Mouse (Mus musculus): ENCODE results near the gene Sort1. TPM values are rescaled to one million over a fixed set of nuclear protein-coding genes. Genes with fewer than 3 reads are reported as not detected.

Sort1 gene
- polyA plus RNA-seq, 1 experiment from 2014 or later, result 20.2 TPM

DNA sequence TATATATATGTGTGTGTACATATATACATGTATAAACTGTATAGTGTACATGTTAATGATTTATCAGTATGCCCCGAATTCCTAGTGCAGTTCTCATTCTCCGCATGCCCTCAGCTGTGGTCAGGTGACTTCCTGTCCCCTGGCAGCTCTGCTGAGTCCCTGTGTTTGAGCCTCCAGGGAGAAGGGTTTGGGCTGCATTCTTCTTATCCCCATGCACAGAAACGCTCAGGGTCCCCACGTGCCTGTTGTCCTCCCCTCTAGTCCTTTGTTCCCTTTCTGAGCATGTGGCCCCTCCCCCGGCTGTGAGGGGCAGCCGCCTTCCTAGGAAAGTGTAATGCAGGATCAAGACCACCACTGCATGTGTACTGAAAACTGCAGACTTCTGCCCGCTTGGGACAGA lies 77.0 kb downstream of the Sort1 start:
- Histone ChIP-seq H3K27me3 (ENCODE audit: control insufficient read depth, insufficient read depth, low read length) (no peaks in the 10 kb centered on the region), H3K36me3 (ENCODE audit: control insufficient read depth, insufficient read depth, low read length) (peaks cover 2% of the 10 kb centered on the region; the same call in 1 of the 2 replicates), H3K4me3 (ENCODE audit: low read depth, low read length) (no peak overlapping the region), H3K9ac (ENCODE audit: low read depth, low read length) (no peak overlapping the region), H3K27ac (ENCODE audit: low read depth, low read length) (no peak overlapping the region), H3K4me1 (ENCODE audit: control insufficient read depth, insufficient read depth, low read length) (peaks cover 30% of the 10 kb centered on the region), H3K4me2 (no peak overlapping the region), H3K9me3 (replicated peaks; ENCODE audit: control insufficient read depth, low read length) (no peaks in the 10 kb centered on the region)
- no peak for ATAC-seq (replicated peaks; ENCODE audit: insufficient number of reproducible peaks, low FRiP score, low TSS enrichment)
- 18% methylated on average over 7 of the region's 7 CpGs for WGBS (ENCODE audit: insufficient replicate concordance)

DNA sequence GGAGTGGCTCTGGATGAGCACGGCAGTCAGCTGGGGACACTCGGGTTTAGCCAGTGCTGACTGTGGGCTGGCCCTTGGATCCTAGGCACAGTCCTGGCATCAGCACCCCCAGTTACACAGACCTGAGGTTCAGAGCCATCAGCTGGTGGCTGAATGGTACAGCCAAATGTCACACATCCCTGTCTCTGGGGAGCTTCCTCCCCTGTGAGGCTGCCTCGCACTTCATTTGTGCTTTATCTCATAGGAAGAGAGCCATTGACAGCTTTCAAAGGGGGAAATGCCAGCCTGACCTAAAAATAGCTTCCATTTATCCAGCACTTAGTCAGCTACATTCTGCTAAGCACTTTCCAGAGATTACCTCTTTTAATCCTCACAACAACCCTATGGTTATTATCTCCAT lies 79.7 kb downstream of the Sort1 start:
- no peak overlapping the region for H3K4me3 ChIP-seq (ENCODE audit: low read depth, low read length)
- no peaks in the 10 kb centered on the region for H3K9me3 ChIP-seq (replicated peaks; ENCODE audit: control insufficient read depth, low read length)
- H3K27ac ChIP-seq (ENCODE audit: low read depth, low read length), result peak overlapping the region; percentile 78
- no peaks in the 10 kb centered on the region for H3K27me3 ChIP-seq (ENCODE audit: control insufficient read depth, insufficient read depth, low read length)
- peaks cover 34% of the 10 kb centered on the region for H3K4me1 ChIP-seq (ENCODE audit: control insufficient read depth, insufficient read depth, low read length)
- ATAC-seq (replicated peaks; ENCODE audit: insufficient number of reproducible peaks, low FRiP score, low TSS enrichment), result no peak; the same call in 1 of the 2 replicates
- 28% methylated on average over 3 of the region's 3 CpGs for WGBS (ENCODE audit: insufficient replicate concordance)
- peak overlapping the region; percentile 44; the same call in 1 of the 2 replicates for H3K4me2 ChIP-seq
- H3K9ac ChIP-seq (ENCODE audit: low read depth, low read length), result no peak overlapping the region
- no peaks in the 10 kb centered on the region for H3K36me3 ChIP-seq (ENCODE audit: control insufficient read depth, insufficient read depth, low read length)

DNA sequence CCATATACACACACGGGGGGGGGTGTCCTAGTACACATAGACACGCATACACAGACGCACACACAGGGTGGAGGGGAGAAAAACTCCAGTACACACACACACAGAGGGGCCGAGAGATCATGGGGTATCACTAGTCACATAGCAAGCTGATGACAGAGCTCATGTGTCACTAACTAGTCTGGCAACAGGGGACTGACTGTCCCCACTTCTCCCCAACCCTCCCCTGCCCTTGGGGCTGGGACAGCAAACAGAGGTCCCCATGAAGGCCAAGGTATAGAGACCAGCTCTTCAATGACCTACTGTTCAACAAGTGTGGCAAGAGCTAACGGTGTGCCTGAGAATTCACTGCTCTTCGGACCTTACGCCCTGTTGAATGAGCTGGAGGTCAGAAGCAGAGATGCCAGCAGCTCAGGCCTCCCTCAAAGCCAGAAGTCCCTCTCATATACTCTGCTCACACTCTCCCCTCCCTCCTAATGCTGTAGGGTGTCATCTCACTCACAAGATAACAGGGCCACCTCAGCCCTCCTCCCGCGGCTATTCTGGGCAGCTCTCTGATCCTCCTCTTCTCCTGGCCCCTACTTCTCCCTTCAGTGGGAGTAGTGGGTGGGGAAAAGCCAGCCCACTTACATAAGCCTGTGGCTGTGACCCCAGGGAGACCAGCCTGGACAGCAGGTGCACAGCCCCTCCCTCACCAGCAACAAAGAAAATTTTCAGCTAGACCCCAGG lies 80.6 kb downstream of the Sort1 start, which contains the start of gene Mybphl:
Mybphl (plus strand) TSS at position 642 of the 726 bp plus-strand sequence.
- Histone ChIP-seq H3K9ac (ENCODE audit: low read depth, low read length) (peak within 1 kb of the TSS; percentile 58; the same call in 1 of the 2 replicates), H3K9me3 (replicated peaks; ENCODE audit: control insufficient read depth, low read length) (no peaks in the 10 kb centered on the region), H3K4me3 (ENCODE audit: low read depth, low read length) (peak within 1 kb of the TSS; percentile 6), H3K4me1 (ENCODE audit: control insufficient read depth, insufficient read depth, low read length) (peaks cover 39% of the 10 kb centered on the region), H3K36me3 (ENCODE audit: control insufficient read depth, insufficient read depth, low read length) (no peaks in the 10 kb centered on the region), H3K27me3 (ENCODE audit: control insufficient read depth, insufficient read depth, low read length) (no peaks in the 10 kb centered on the region), H3K4me2 (peak within 1 kb of the TSS; percentile 44), H3K27ac (ENCODE audit: low read depth, low read length) (peak within 1 kb of the TSS; percentile 78)
- 27% methylated on average over 9 of the region's 9 CpGs for WGBS (ENCODE audit: insufficient replicate concordance)
- peak; percentile 75 for ATAC-seq (replicated peaks; ENCODE audit: insufficient number of reproducible peaks, low FRiP score, low TSS enrichment)

DNA sequence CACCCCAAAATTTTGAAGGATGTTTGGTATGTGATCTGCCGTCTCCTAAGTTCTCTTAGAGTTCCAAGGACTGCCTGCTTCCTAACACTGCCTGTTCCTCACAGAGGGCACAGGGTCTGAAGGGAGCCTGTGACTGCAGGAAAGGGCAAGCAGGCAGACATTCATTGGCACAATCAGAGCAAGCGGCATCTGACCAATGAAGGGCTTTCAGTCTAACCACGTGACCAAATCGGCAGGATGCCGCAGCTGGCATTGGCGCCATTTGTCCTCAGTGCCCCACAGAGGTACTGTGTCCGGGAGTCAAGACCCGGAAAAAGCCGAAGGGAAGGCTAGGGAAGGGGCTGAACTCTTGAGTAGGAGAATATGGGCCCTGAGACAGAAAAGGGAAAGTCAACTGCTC lies 83.3 kb downstream of the Sort1 start:
- H3K9ac ChIP-seq (ENCODE audit: low read depth, low read length), result peak overlapping the region; percentile 12; the same call in 1 of the 2 replicates
- peaks cover 41% of the 10 kb centered on the region for H3K4me1 ChIP-seq (ENCODE audit: control insufficient read depth, insufficient read depth, low read length)
- no peaks in the 10 kb centered on the region for H3K27me3 ChIP-seq (ENCODE audit: control insufficient read depth, insufficient read depth, low read length)
- no peak overlapping the region for H3K27ac ChIP-seq (ENCODE audit: low read depth, low read length)
- H3K4me3 ChIP-seq (ENCODE audit: low read depth, low read length), result no peak overlapping the region
- 46% methylated on average over 9 of the region's 9 CpGs for WGBS (ENCODE audit: insufficient replicate concordance)
- peak overlapping the region; percentile 36 for H3K4me2 ChIP-seq
- ATAC-seq (replicated peaks; ENCODE audit: insufficient number of reproducible peaks, low FRiP score, low TSS enrichment), result no peak
- H3K36me3 ChIP-seq (ENCODE audit: control insufficient read depth, insufficient read depth, low read length), result no peaks in the 10 kb centered on the region
- H3K9me3 ChIP-seq (replicated peaks; ENCODE audit: control insufficient read depth, low read length), result no peaks in the 10 kb centered on the region

DNA sequence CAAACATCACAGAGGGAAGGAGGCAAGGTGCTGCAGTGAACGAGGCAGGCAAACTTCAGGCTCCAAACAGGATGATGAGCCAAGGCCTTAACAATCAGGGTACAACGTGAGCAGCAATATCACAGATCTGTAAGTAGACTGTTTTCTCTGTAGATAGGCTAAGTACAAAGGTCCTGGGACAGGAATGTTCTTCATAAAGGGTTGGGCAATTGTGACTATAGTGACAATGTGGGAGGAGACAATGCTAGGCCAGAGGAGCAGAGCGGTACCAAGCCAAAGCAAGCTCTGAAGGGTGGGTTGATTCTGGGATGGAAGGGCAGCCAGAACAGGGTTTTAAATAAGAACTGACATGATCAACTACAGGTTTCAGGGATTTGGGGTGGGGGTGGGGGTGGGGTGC lies 83.9 kb downstream of the Sort1 start:
- H3K9ac ChIP-seq (ENCODE audit: low read depth, low read length), result no peak overlapping the region
- H3K4me3 ChIP-seq (ENCODE audit: low read depth, low read length), result no peak overlapping the region
- no peaks in the 10 kb centered on the region for H3K9me3 ChIP-seq (replicated peaks; ENCODE audit: control insufficient read depth, low read length)
- H3K27ac ChIP-seq (ENCODE audit: low read depth, low read length), result no peak overlapping the region
- no peak overlapping the region for H3K4me2 ChIP-seq
- WGBS (ENCODE audit: insufficient replicate concordance), result 63% methylated on average over 3 of the region's 3 CpGs
- no peaks in the 10 kb centered on the region for H3K27me3 ChIP-seq (ENCODE audit: control insufficient read depth, insufficient read depth, low read length)
- no peaks in the 10 kb centered on the region for H3K36me3 ChIP-seq (ENCODE audit: control insufficient read depth, insufficient read depth, low read length)
- H3K4me1 ChIP-seq (ENCODE audit: control insufficient read depth, insufficient read depth, low read length), result peaks cover 44% of the 10 kb centered on the region
- ATAC-seq (replicated peaks; ENCODE audit: insufficient number of reproducible peaks, low FRiP score, low TSS enrichment), result no peak

DNA sequence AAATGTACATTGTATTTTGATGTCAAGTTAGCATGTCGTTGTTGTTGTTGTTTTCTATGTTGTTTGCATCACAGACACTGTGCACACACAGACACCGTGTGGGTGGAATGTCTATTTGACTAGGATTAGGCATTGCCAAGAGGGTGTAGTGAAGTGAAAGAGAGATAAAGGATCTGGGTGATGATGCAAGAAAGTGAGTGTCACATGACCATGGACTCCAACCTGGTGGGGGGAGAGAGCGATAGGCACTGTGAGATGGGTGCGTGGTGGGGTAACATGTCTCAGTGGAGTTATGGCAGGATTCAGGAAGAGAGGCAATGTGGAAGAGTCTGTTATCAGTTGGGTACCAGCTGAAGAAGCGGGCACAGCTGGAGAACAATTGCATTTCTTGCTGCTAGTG lies 84.8 kb downstream of the Sort1 start:
- H3K27ac ChIP-seq (ENCODE audit: low read depth, low read length), result no peak overlapping the region
- H3K4me3 ChIP-seq (ENCODE audit: low read depth, low read length), result no peak overlapping the region
- H3K27me3 ChIP-seq (ENCODE audit: control insufficient read depth, insufficient read depth, low read length), result no peaks in the 10 kb centered on the region
- H3K9me3 ChIP-seq (replicated peaks; ENCODE audit: control insufficient read depth, low read length), result no peaks in the 10 kb centered on the region
- WGBS (ENCODE audit: insufficient replicate concordance), result 75% methylated on average over 5 of the region's 5 CpGs
- no peak overlapping the region for H3K9ac ChIP-seq (ENCODE audit: low read depth, low read length)
- H3K4me2 ChIP-seq, result no peak overlapping the region
- no peak for ATAC-seq (replicated peaks; ENCODE audit: insufficient number of reproducible peaks, low FRiP score, low TSS enrichment)
- no peaks in the 10 kb centered on the region for H3K36me3 ChIP-seq (ENCODE audit: control insufficient read depth, insufficient read depth, low read length)
- peaks cover 43% of the 10 kb centered on the region for H3K4me1 ChIP-seq (ENCODE audit: control insufficient read depth, insufficient read depth, low read length)

DNA sequence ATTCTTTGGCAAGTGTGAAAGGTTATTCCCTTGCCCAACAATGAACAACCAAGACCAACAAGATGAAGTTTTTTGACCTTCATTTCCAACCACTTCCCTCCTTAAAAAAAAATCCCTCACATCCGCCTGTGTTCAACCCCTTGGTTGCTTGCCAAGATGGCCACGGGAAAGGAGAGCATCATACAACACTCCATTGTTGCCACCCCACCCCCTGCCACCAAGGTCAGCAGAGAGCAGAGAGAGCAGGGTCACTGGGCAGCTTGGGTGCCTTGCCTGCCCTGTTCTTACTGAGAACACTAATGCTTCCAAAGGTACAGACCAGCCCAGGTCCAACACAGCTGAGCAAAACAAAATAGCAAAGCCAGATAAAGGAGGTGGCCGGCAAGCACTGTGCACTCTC lies 88.4 kb downstream of the Sort1 start:
- ATAC-seq (replicated peaks; ENCODE audit: insufficient number of reproducible peaks, low FRiP score, low TSS enrichment), result no peak
- H3K4me1 ChIP-seq (ENCODE audit: control insufficient read depth, insufficient read depth, low read length), result peaks cover 27% of the 10 kb centered on the region
- WGBS (ENCODE audit: insufficient replicate concordance), result 31% methylated on average over 3 of the region's 3 CpGs

DNA sequence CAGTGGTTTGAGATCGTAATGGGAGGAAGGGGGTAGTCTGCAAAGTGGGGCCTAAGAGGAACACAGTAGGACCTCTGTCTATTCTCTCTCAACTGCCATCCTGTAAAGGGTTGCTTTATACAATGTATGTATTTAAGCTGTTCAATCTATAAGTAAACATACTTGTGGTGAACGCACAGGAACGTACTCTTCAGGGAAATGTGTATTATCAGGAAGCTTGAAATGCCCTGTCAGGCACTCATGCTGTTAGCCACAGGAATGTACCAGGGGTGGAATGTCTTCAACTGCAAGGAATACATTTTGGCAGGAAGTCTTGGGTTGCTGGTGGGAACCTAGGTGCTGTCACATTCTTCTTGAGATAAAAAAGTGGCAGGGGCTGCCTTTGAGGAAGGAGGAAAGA lies 88.8 kb downstream of the Sort1 start:
- no peak overlapping the region for H3K9ac ChIP-seq (ENCODE audit: low read depth, low read length)
- H3K4me1 ChIP-seq (ENCODE audit: control insufficient read depth, insufficient read depth, low read length), result peaks cover 27% of the 10 kb centered on the region
- H3K4me2 ChIP-seq, result no peak overlapping the region
- H3K9me3 ChIP-seq (replicated peaks; ENCODE audit: control insufficient read depth, low read length), result no peaks in the 10 kb centered on the region
- no peaks in the 10 kb centered on the region for H3K27me3 ChIP-seq (ENCODE audit: control insufficient read depth, insufficient read depth, low read length)
- no peak overlapping the region for H3K4me3 ChIP-seq (ENCODE audit: low read depth, low read length)
- 29% methylated on average over 3 of the region's 3 CpGs for WGBS (ENCODE audit: insufficient replicate concordance)
- H3K36me3 ChIP-seq (ENCODE audit: control insufficient read depth, insufficient read depth, low read length), result no peaks in the 10 kb centered on the region
- no peak for ATAC-seq (replicated peaks; ENCODE audit: insufficient number of reproducible peaks, low FRiP score, low TSS enrichment)
- no peak overlapping the region for H3K27ac ChIP-seq (ENCODE audit: low read depth, low read length)

More for the DNA sequence above, 88.4 kb downstream of the Sort1 start:
- Histone ChIP-seq H3K9ac (ENCODE audit: low read depth, low read length) (no peak overlapping the region), H3K36me3 (ENCODE audit: control insufficient read depth, insufficient read depth, low read length) (no peaks in the 10 kb centered on the region), H3K4me2 (no peak overlapping the region), H3K4me3 (ENCODE audit: low read depth, low read length) (no peak overlapping the region), H3K27ac (ENCODE audit: low read depth, low read length) (no peak overlapping the region), H3K9me3 (replicated peaks; ENCODE audit: control insufficient read depth, low read length) (no peaks in the 10 kb centered on the region), H3K27me3 (ENCODE audit: control insufficient read depth, insufficient read depth, low read length) (no peaks in the 10 kb centered on the region)

All from heart, embryonic 11.5 days (tissue).